Mouse (Mus musculus): ENCODE results near the gene Dnm3.

- TF ChIP-seq CTCF (conservative IDR thresholded peaks at IDR 0.05; ENCODE audit: low read length) (no peak), NANOG (IDR thresholded peaks at IDR 0.05; ENCODE audit: borderline replicate concordance, low read length) (no peak)
Measured at GRCm38 (mm10) chr1:162510013-162510356, 32.2 kb upstream of the Dnm3 start.

Data from E14TG2a.4 (cell line).